ENCODE assay signal across 16 mouse cellular contexts in genomic region chr7:143017181-143017580, GRCm38 (mm10). TPM values are rescaled to one million over a fixed set of nuclear protein-coding genes. Genes with fewer than 3 reads are reported as not detected.
DNase-seq lines count a peak whose midpoint lies in the region; ATAC-seq and TF ChIP-seq lines count a peak whose summit lies in the region.
"Had no signal": no experiment of that assay in that cellular context is flagged by ENCODE, and none has a peak within 500 bp of the region (broad histone marks: within the 10 kb centered on the region; RNA-seq: fewer than 3 reads in every experiment).

No protein-coding gene starts in this region.

- H3K4me2 ChIP-seq in heart, embryonic 15.5 days: no peak overlapping the region
- no peak overlapping the region for H3K4me2 ChIP-seq in stomach, embryonic 14.5 days (replicated peaks; ENCODE audit: low read depth, low read length)
- no peak overlapping the region for H3K4me2 ChIP-seq in stomach, postnatal 0 days (replicated peaks; ENCODE audit: low read depth)
- H3K4me2 ChIP-seq in hindbrain, postnatal 0 days (ENCODE audit: low read depth, low read length): no peak overlapping the region
- H3K4me2 ChIP-seq: embryonic facial prominence, embryonic 13.5 days; midbrain, embryonic 13.5 days had no signal

- TF ChIP-seq EP300 in stomach, postnatal 0 days (optimal IDR thresholded peaks at IDR 0.05): no peak

- ATAC-seq in heart, embryonic 15.5 days (replicated peaks; ENCODE audit: insufficient number of reproducible peaks, insufficient read depth, low FRiP score, low read depth): no peak
- ATAC-seq in stomach, embryonic 14.5 days (ENCODE audit: insufficient number of reproducible peaks, insufficient read depth, low FRiP score, low read depth): no peak
- no peak for ATAC-seq in stomach, postnatal 0 days (ENCODE audit: low FRiP score, low TSS enrichment)
- ATAC-seq in hindbrain, postnatal 0 days: no peak
- ATAC-seq: CD4-positive, CD25-positive, alpha-beta regulatory T cell, adult 4 months; inflammation-experienced regulatory T-cells, adult 6 months; midbrain, embryonic 13.5 days had no signal

- no peaks in the 10 kb centered on the region for H3K36me3 ChIP-seq in heart, embryonic 15.5 days
- no peaks in the 10 kb centered on the region for H3K36me3 ChIP-seq in stomach, embryonic 14.5 days (ENCODE audit: control insufficient read depth, insufficient read depth, low read length)
- no peaks in the 10 kb centered on the region for H3K36me3 ChIP-seq in stomach, postnatal 0 days (ENCODE audit: control insufficient read depth, insufficient read depth, low read length)
- H3K36me3 ChIP-seq in hindbrain, postnatal 0 days (ENCODE audit: insufficient read depth, low read length): no peaks in the 10 kb centered on the region
- H3K36me3 ChIP-seq: embryonic facial prominence, embryonic 13.5 days; hindbrain, embryonic 10.5 days; midbrain, embryonic 13.5 days had no signal

- H3K27me3 ChIP-seq in heart, embryonic 15.5 days: no peaks in the 10 kb centered on the region
- no peaks in the 10 kb centered on the region for H3K27me3 ChIP-seq in stomach, embryonic 14.5 days (ENCODE audit: control insufficient read depth, insufficient read depth, low read length)
- H3K27me3 ChIP-seq in stomach, postnatal 0 days (ENCODE audit: control insufficient read depth, insufficient read depth, low read length): no peaks in the 10 kb centered on the region
- H3K27me3 ChIP-seq in hindbrain, postnatal 0 days (ENCODE audit: insufficient read depth, low read length): no peaks in the 10 kb centered on the region
- H3K27me3 ChIP-seq: embryonic facial prominence, embryonic 13.5 days; midbrain, embryonic 13.5 days had no signal

- H3K4me1 ChIP-seq in heart, embryonic 15.5 days (replicated peaks): peaks cover 64% of the 10 kb centered on the region
- peaks cover 40% of the 10 kb centered on the region for H3K4me1 ChIP-seq in stomach, embryonic 14.5 days (ENCODE audit: control insufficient read depth, insufficient read depth, low read length)
- peaks cover 20% of the 10 kb centered on the region for H3K4me1 ChIP-seq in stomach, postnatal 0 days (replicated peaks; ENCODE audit: control insufficient read depth, insufficient read depth)
- H3K4me1 ChIP-seq in hindbrain, postnatal 0 days (ENCODE audit: insufficient read depth, low read length): peaks cover 23% of the 10 kb centered on the region

- intact Hi-C loops in heart, postnatal 14 days (cut with DNase I): no loop called here
- intact Hi-C loops in left cerebral cortex, adult 2 months (cut with DNase I): loop anchor here (2.0 kb wide), 1 partner anchor 36 kb away; the partner anchor contains the start of gene Cd81
- intact Hi-C loops in left cerebral cortex, postnatal 14 days (cut with DNase I): no loop called here

- no peaks in the 10 kb centered on the region for H3K9me3 ChIP-seq in heart, embryonic 15.5 days (replicated peaks)
- H3K9me3 ChIP-seq in stomach, embryonic 14.5 days (ENCODE audit: control insufficient read depth, low read depth, low read length): no peaks in the 10 kb centered on the region
- no peaks in the 10 kb centered on the region for H3K9me3 ChIP-seq in stomach, postnatal 0 days (ENCODE audit: control insufficient read depth, low read length)
- H3K9me3 ChIP-seq in hindbrain, postnatal 0 days (ENCODE audit: low read length): no peaks in the 10 kb centered on the region
- H3K9me3 ChIP-seq: embryonic facial prominence, embryonic 13.5 days; hindbrain, embryonic 10.5 days; midbrain, embryonic 13.5 days had no signal

- no peak for DNase-seq in heart, postnatal 14 days
- DNase-seq in left cerebral cortex, adult 2 months (ENCODE audit: extremely low spot score in 1 of 2, low spot score in 2 of 2): no peak
- DNase-seq in left cerebral cortex, postnatal 14 days (ENCODE audit: low spot score in 2 of 2): no peak
- no peak for DNase-seq in stomach, postnatal 0 days (ENCODE audit: low spot score)
- DNase-seq in hindbrain, postnatal 0 days (ENCODE audit: low spot score): no peak
- DNase-seq: adrenal gland, postnatal 14 days; cerebellum, adult 8-10 months; gastrocnemius, postnatal 10 days; lung, postnatal 14 days had no signal

- H3K9ac ChIP-seq in heart, embryonic 15.5 days: no peak overlapping the region
- no peak overlapping the region for H3K9ac ChIP-seq in stomach, embryonic 14.5 days (replicated peaks; ENCODE audit: low read depth, low read length)
- no peak overlapping the region for H3K9ac ChIP-seq in stomach, postnatal 0 days (ENCODE audit: low read length)
- H3K9ac ChIP-seq in hindbrain, postnatal 0 days (replicated peaks; ENCODE audit: low read length): no peak overlapping the region
- H3K9ac ChIP-seq: embryonic facial prominence, embryonic 13.5 days; midbrain, embryonic 13.5 days had no signal

- no peak for TF ChIP-seq CTCF in left cerebral cortex, adult 2 months (IDR thresholded peaks at IDR 0.05)
- no peak for TF ChIP-seq CTCF in stomach, postnatal 0 days (IDR thresholded peaks at IDR 0.05; ENCODE audit: low read depth)
- no peak for TF ChIP-seq CTCF in hindbrain, postnatal 0 days (IDR thresholded peaks at IDR 0.05; ENCODE audit: low read depth)

- 79% methylated on average over 4 of the region's 4 CpGs for WGBS in heart, embryonic 15.5 days
- WGBS in stomach, embryonic 14.5 days: 79% methylated on average over 4 of the region's 4 CpGs
- 78% methylated on average over 4 of the region's 4 CpGs for WGBS in stomach, postnatal 0 days
- 69% methylated on average over 4 of the region's 4 CpGs for WGBS in hindbrain, postnatal 0 days

- H3K27ac ChIP-seq in heart, embryonic 15.5 days: peak overlapping the region; percentile 88
- H3K27ac ChIP-seq in left cerebral cortex, adult 2 months: peak overlapping the region; percentile 32; the same call in 1 of the 2 replicates
- H3K27ac ChIP-seq in stomach, embryonic 14.5 days (ENCODE audit: low read length): peak overlapping the region; percentile 79; the same call in 1 of the 2 replicates
- no peak overlapping the region for H3K27ac ChIP-seq in stomach, postnatal 0 days (replicated peaks)
- no peak overlapping the region; the same call in 1 of the 2 replicates for H3K27ac ChIP-seq in hindbrain, postnatal 0 days
- H3K27ac ChIP-seq: hindbrain, embryonic 10.5 days; midbrain, embryonic 13.5 days had no signal

- H3K4me3 ChIP-seq in heart, embryonic 15.5 days: no peak overlapping the region
- no peak overlapping the region for H3K4me3 ChIP-seq in left cerebral cortex, adult 2 months
- no peak overlapping the region for H3K4me3 ChIP-seq in stomach, embryonic 14.5 days (ENCODE audit: low read depth, low read length)
- no peak overlapping the region for H3K4me3 ChIP-seq in stomach, postnatal 0 days (ENCODE audit: low read depth, low read length)
- no peak overlapping the region for H3K4me3 ChIP-seq in hindbrain, postnatal 0 days (ENCODE audit: low read length)
- H3K4me3 ChIP-seq: embryonic facial prominence, embryonic 13.5 days; hindbrain, embryonic 10.5 days; midbrain, embryonic 13.5 days had no signal

RNA-seq across cellular contexts. Expression of gene Tspan32, which starts 12.3 kb away (rescaled TPM):
- 2.4 and 3.7 TPM in 2 replicates for polyA plus RNA-seq in heart, embryonic 15.5 days (2015; fragmentation: Nextera tagmentation; extraction: Ambion mirVana)
- total RNA-seq in heart, postnatal 14 days (2021): 1 to 10 TPM in 1 of 2 experiments, under 1 TPM in 1; 0.91 to 1.1 TPM
- under 1 TPM in 1 of 2 experiments, not detected in 1; 0.07 TPM for total RNA-seq in left cerebral cortex, adult 2 months (2021)
- under 1 TPM in 1 of 2 experiments, not detected in 1; 0.30 TPM for total RNA-seq in left cerebral cortex, postnatal 14 days (2021)
- polyA plus RNA-seq in stomach, embryonic 14.5 days (2014; fragmentation: Nextera tagmentation; extraction: Ambion mirVana): 1.3 and 1.6 TPM in 2 replicates
- 0.61 and 0.98 TPM in 2 replicates for polyA plus RNA-seq in stomach, postnatal 0 days (2015; fragmentation: Nextera tagmentation; extraction: Ambion mirVana)
- total RNA-seq in hindbrain, postnatal 0 days (2014; rRNA removed): 0.16 and 0.29 TPM in 2 replicates
- polyA plus RNA-seq in hindbrain, postnatal 0 days (2015; fragmentation: Nextera tagmentation; extraction: Ambion mirVana): 0.40 and 0.71 TPM in 2 replicates

RNA-seq across cellular contexts. Expression of gene Cd81, which starts 35.4 kb away (rescaled TPM):
- 780 and 813 TPM in 2 replicates for polyA plus RNA-seq in heart, embryonic 15.5 days (2015; fragmentation: Nextera tagmentation; extraction: Ambion mirVana)
- 100 to 1,000 TPM; 505 to 506 TPM for total RNA-seq in heart, postnatal 14 days (2021)
- total RNA-seq in left cerebral cortex, adult 2 months (2021): 100 to 1,000 TPM; 380 to 388 TPM
- 100 to 1,000 TPM; 367 to 400 TPM for total RNA-seq in left cerebral cortex, postnatal 14 days (2021)
- polyA plus RNA-seq in stomach, embryonic 14.5 days (2014; fragmentation: Nextera tagmentation; extraction: Ambion mirVana): 705 and 725 TPM in 2 replicates
- polyA plus RNA-seq in stomach, postnatal 0 days (2015; fragmentation: Nextera tagmentation; extraction: Ambion mirVana): 372 and 381 TPM in 2 replicates
- 758 and 776 TPM in 2 replicates for total RNA-seq in hindbrain, postnatal 0 days (2014; rRNA removed)
- 708 and 751 TPM in 2 replicates for polyA plus RNA-seq in hindbrain, postnatal 0 days (2015; fragmentation: Nextera tagmentation; extraction: Ambion mirVana)

RNA-seq across cellular contexts. Expression of gene Ascl2, which starts 48.1 kb away (rescaled TPM):
- 0.10 and 0.95 TPM in 2 replicates for polyA plus RNA-seq in heart, embryonic 15.5 days (2015; fragmentation: Nextera tagmentation; extraction: Ambion mirVana)
- total RNA-seq in heart, postnatal 14 days (2021): under 1 TPM in 1 of 2 experiments, not detected in 1; 0.12 TPM
- total RNA-seq in left cerebral cortex, adult 2 months (2021): under 1 TPM; 0.42 to 0.57 TPM
- not detected for total RNA-seq in left cerebral cortex, postnatal 14 days (2021)
- polyA plus RNA-seq in stomach, embryonic 14.5 days (2014; fragmentation: Nextera tagmentation; extraction: Ambion mirVana): 3.9 and 4.6 TPM in 2 replicates
- polyA plus RNA-seq in stomach, postnatal 0 days (2015; fragmentation: Nextera tagmentation; extraction: Ambion mirVana): 4.3 and 4.5 TPM in 2 replicates
- 2.9 TPM in 1 of 2 replicates, not detected in the other for total RNA-seq in hindbrain, postnatal 0 days (2014; rRNA removed)
- polyA plus RNA-seq in hindbrain, postnatal 0 days (2015; fragmentation: Nextera tagmentation; extraction: Ambion mirVana): 0.69 and 1.1 TPM in 2 replicates
- total RNA-seq: adrenal gland, postnatal 14 days; gastrocnemius, postnatal 10 days had no signal

RNA-seq across cellular contexts. Expression of gene Tssc4, which starts 51.9 kb away (rescaled TPM):
- 45.7 and 66.2 TPM in 2 replicates for polyA plus RNA-seq in heart, embryonic 15.5 days (2015; fragmentation: Nextera tagmentation; extraction: Ambion mirVana)
- 10 to 100 TPM; 19.0 to 20.7 TPM for total RNA-seq in heart, postnatal 14 days (2021)
- 10 to 100 TPM; 38.0 to 41.5 TPM for total RNA-seq in left cerebral cortex, adult 2 months (2021)
- total RNA-seq in left cerebral cortex, postnatal 14 days (2021): 10 to 100 TPM; 41.1 to 50.0 TPM
- 61.3 and 66.6 TPM in 2 replicates for polyA plus RNA-seq in stomach, embryonic 14.5 days (2014; fragmentation: Nextera tagmentation; extraction: Ambion mirVana)
- 44.7 and 46.9 TPM in 2 replicates for polyA plus RNA-seq in stomach, postnatal 0 days (2015; fragmentation: Nextera tagmentation; extraction: Ambion mirVana)
- total RNA-seq in hindbrain, postnatal 0 days (2014; rRNA removed): 106 and 118 TPM in 2 replicates
- 101 and 102 TPM in 2 replicates for polyA plus RNA-seq in hindbrain, postnatal 0 days (2015; fragmentation: Nextera tagmentation; extraction: Ambion mirVana)

Comparison
In these comparisons a context has a peak if more than half of its experiments do, and no peak if none do; other contexts are left out.
1. H3K27ac ChIP-seq: peak in heart, embryonic 15.5 days (single experiment), left cerebral cortex, adult 2 months (single experiment) and stomach, embryonic 14.5 days (single experiment); none in stomach, postnatal 0 days (single experiment) and hindbrain, postnatal 0 days (single experiment).